Mouse (Mus musculus) small intestine, adult 2 months (tissue): Measurements from ENCODE around the gene Gtdc1. TPM values are rescaled to one million over a fixed set of nuclear protein-coding genes. Genes with fewer than 3 reads are reported as not detected.

Experiments used
- H3K27ac ChIP-seq: fragments of 200-500 bp; 2 replicates; pipeline ENCODE4 v1.5.1; 2012; ENCODE audit warnings: low read depth, low read length, control low read depth, inconsistent platforms; ENCODE audit not compliant: insufficient read depth
- H3K27me3 ChIP-seq: fragments of 200-500 bp; 2 replicates; pipeline ENCODE4 v1.6.1; 2012; ENCODE audit warnings: mild to moderate bottlenecking, moderate library complexity, low read length, inconsistent platforms; ENCODE audit not compliant: control insufficient read depth, insufficient read depth
- H3K36me3 ChIP-seq: fragments of 200-500 bp; 2 replicates; pipeline ENCODE4 v1.6.1; 2012; ENCODE audit warnings: mild to moderate bottlenecking, low read length, control low read depth, inconsistent platforms; ENCODE audit not compliant: control insufficient read depth, insufficient read depth
- H3K4me1 ChIP-seq: fragments of 200-500 bp; 2 replicates; pipeline ENCODE4 v1.6.1; 2012; ENCODE audit warnings: low read length, inconsistent platforms, mixed read lengths; ENCODE audit not compliant: control insufficient read depth, insufficient read depth, insufficient read length
- H3K4me3 ChIP-seq: fragments of 200-500 bp; 2 replicates; pipeline ENCODE4 v1.5.1; 2012; ENCODE audit warnings: low read depth, mild to moderate bottlenecking, control low read depth, inconsistent platforms, low read length, moderate library complexity
- CTCF ChIP-seq: fragments of 200-500 bp; IDR thresholded peaks from 2 replicates; pipeline ENCODE4 v1.5.1; 2012; ENCODE audit warnings: low read depth, mild to moderate bottlenecking, control low read depth, inconsistent platforms, low read length, moderate library complexity, mixed read lengths; ENCODE audit not compliant: insufficient replicate concordance, insufficient read length; ENCODE audit errors: extremely low read depth
- POLR2A ChIP-seq: fragments of 200-500 bp; IDR thresholded peaks from 2 replicates; pipeline ENCODE4 v1.6.1; 2012; ENCODE audit warnings: low read depth, mild to moderate bottlenecking, control low read depth, inconsistent platforms, low read length, moderate library complexity
- WGBS: fragments of 180-500 bp; shearing (Covaris S2); methylation state at CpG from one replicate; pipeline ENCODE4 v1.1.7; 2018; 5-methylcytosine and 5-hydroxymethylcytosine counted together
- polyA plus RNA-seq: library from polyadenylated mRNA; depleted of rRNA; stranded (reverse); fragments of >200 nt; gene quantifications from 2 replicates; pipeline ENCODE4 v1.2.3, GENCODE M21; 2012

The Gtdc1 gene
- polyA plus RNA-seq, 1 experiment: 1.9 TPM

DNA sequence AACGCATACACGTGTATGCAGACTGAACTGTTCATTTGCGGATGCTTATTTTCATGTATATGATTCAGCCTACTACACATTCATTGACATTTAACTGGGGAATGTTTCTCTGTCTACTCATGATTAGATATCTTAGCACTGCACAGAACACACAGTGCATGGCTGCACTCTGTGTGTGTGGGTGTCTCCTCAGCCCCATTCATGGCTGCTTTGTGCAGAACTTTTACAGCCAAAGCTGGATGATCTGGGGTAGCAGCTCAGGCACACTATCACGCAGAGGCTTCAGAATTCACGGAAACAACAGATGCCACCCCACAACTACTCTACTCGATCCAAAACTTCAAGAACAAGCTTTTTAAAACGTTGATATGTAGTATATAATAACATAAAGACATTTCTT is 263.4 kb downstream of the Gtdc1 start:
- no peaks in the 10 kb centered on the region for H3K4me1 ChIP-seq
- H3K4me3 ChIP-seq: no peak overlapping the region
- no peak overlapping the region for H3K27ac ChIP-seq
- no peaks in the 10 kb centered on the region for H3K36me3 ChIP-seq
- WGBS: 89% methylated on average over 7 of the region's 7 CpGs
- no peaks in the 10 kb centered on the region for H3K27me3 ChIP-seq
- TF ChIP-seq CTCF (no peak), POLR2A (no peak)

DNA sequence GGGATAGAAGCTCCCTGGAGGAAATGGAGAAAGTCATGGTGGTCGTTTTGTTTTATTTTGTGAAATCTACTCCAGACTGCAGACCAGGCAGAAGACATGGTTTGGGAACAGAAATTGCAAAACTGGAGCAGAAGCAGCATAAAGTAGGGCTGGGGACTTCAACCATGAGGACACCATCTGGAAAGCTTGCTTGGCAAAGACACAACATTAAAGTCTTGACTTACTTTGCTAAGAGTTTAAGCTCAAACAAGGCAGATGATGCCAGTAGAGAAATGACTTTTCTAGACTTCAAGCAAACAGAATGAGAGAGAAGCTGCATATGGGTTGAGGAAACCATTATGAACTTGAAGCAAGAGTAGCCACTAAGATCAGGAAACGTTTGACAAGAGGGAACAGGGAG is 267.6 kb downstream of the Gtdc1 start:
- no peak for TF ChIP-seq POLR2A
- no peak for TF ChIP-seq CTCF
- H3K27ac ChIP-seq: no peak overlapping the region
- no peak overlapping the region for H3K4me3 ChIP-seq
- no peaks in the 10 kb centered on the region for H3K4me1 ChIP-seq
- WGBS: 54% methylated on average over 2 of the region's 2 CpGs
- H3K36me3 ChIP-seq: no peaks in the 10 kb centered on the region
- no peaks in the 10 kb centered on the region for H3K27me3 ChIP-seq

- Histone ChIP-seq H3K4me1 (no peaks in the 10 kb centered on the region), H3K27me3 (no peaks in the 10 kb centered on the region), H3K4me3 (no peak overlapping the region), H3K36me3 (no peaks in the 10 kb centered on the region), H3K27ac (no peak overlapping the region)
- TF ChIP-seq CTCF (no peak), POLR2A (no peak)
These were observed 268.4 kb downstream of the Gtdc1 start for GRCm38 (mm10) chr2:44659011-44659410.

GRCm38 (mm10) chr2:44648537-44648936 is 278.9 kb downstream of the Gtdc1 start:
- WGBS: 74% methylated on average over 3 of the region's 3 CpGs
- TF ChIP-seq CTCF (no peak), POLR2A (no peak)
- no peaks in the 10 kb centered on the region for H3K27me3 ChIP-seq
- no peaks in the 10 kb centered on the region for H3K36me3 ChIP-seq
- no peak overlapping the region for H3K4me3 ChIP-seq
- no peak overlapping the region for H3K27ac ChIP-seq
- no peaks in the 10 kb centered on the region for H3K4me1 ChIP-seq

DNA sequence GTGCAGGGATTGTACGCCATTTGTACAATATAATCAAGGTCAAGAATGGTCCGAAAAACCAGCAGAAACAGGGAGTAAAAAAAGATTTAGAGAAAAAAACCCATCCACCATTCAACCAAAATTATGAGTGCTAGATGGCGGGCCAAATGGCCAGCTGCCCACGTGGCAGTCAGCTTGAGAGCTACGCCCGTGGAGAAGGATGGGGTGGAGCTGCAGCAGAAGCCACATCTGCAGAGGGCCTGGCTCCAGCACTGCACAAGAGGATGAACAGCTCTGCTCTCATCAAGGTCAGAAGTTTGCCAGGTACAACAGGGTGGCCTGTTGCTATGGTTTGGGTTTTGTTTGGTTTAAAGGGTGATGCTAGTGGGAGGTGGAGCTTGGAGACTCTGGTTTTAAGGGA is 281.1 kb downstream of the Gtdc1 start:
- no peaks in the 10 kb centered on the region for H3K36me3 ChIP-seq
- TF ChIP-seq POLR2A (no peak), CTCF (no peak)
- H3K27me3 ChIP-seq: no peaks in the 10 kb centered on the region
- no peaks in the 10 kb centered on the region for H3K4me1 ChIP-seq
- no peak overlapping the region for H3K27ac ChIP-seq
- WGBS: 85% methylated on average over 6 of the region's 6 CpGs
- no peak overlapping the region for H3K4me3 ChIP-seq

- H3K4me3 ChIP-seq: no peak overlapping the region
- H3K36me3 ChIP-seq: no peaks in the 10 kb centered on the region
- H3K27ac ChIP-seq: no peak overlapping the region
- H3K27me3 ChIP-seq: no peaks in the 10 kb centered on the region
- H3K4me1 ChIP-seq: no peaks in the 10 kb centered on the region
- WGBS: 49% methylated on average over 2 of the region's 2 CpGs
- no peak for TF ChIP-seq CTCF
- TF ChIP-seq POLR2A: no peak
These were observed 288.1 kb downstream of the Gtdc1 start for GRCm38 (mm10) chr2:44639370-44639769.

DNA sequence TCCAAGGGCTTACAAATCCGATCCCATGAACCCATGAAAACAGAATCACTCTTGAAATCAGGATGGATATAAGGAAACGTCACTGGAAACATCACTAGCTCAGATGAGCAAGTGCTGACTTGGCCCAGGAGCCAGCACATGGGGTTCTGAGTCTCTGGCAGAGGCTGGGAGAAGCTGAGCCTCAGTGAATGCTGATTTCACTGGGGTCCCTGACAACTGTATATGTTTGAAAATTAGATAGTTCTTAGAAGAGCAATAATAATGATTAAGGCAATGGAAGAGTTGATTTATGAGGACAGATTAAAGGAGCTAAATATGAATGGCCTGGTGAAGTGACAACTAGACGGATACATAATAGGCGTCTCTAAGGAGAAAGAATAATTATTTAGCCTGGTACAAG is 289.3 kb downstream of the Gtdc1 start:
- TF ChIP-seq POLR2A: no peak
- no peaks in the 10 kb centered on the region for H3K27me3 ChIP-seq
- no peak overlapping the region for H3K27ac ChIP-seq
- no peaks in the 10 kb centered on the region for H3K36me3 ChIP-seq
- WGBS: 90% methylated on average over 4 of the region's 4 CpGs
- no peak overlapping the region for H3K4me3 ChIP-seq
- no peaks in the 10 kb centered on the region for H3K4me1 ChIP-seq

DNA sequence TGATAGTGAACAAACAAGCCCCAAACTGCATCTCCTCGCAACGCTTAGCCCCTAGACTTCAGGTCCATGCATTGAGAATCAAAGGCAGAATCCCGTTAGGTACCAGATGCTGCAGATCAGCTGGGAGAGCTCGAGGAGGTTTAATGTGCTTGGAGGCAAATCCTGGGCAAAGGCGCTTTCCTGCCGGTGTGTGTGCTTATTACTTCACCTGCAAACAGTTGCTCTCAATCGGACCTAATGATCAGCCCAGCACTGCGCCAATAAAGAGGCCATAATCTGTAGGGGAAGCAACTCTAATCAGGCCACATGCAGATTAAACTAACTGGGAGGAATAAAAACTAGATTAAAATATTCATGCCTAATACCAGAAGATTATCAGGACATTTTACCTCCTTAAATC is 293.5 kb downstream of the Gtdc1 start:
- Histone ChIP-seq H3K4me1 (no peaks in the 10 kb centered on the region), H3K27me3 (no peaks in the 10 kb centered on the region), H3K27ac (no peak overlapping the region), H3K4me3 (no peak overlapping the region), H3K36me3 (no peaks in the 10 kb centered on the region)
- WGBS: 85% methylated on average over 8 of the region's 8 CpGs
- TF ChIP-seq POLR2A: no peak
- no peak for TF ChIP-seq CTCF
